Mouse (Mus musculus) heart, postnatal 0 days (tissue): Measurements from ENCODE around the gene Sept9.

ENCODE experiments used
- CTCF ChIP-seq: IDR thresholded peaks from 2 replicates; pipeline ENCODE4 v1.5.1; 2016; ENCODE audit warnings: antibody characterized with exemption, control low read depth, low read depth
- EP300 ChIP-seq: IDR thresholded peaks from 2 replicates; pipeline ENCODE4 v1.6.1; 2016; ENCODE audit warnings: antibody characterized with exemption, low read depth

DNA sequence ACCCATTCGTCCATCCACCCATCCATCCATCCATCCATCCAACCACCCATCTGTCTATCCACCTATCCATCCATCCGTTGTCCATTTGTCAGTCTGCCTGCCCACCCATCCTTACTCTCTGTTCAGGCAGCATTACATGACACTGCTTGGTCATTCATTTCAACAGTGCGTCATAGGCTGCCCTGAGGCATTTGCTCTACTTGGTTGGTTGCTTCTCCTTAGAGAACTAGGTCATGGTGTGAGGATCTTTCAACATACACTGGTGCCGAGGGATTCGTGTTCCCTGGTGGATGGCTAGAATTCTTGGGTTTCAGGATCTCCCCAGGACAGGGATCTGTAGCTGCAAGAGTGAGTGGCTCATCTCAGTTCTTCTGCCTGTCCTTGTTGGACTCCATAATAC is 144.3 kb downstream of the Sept9 start:
- TF ChIP-seq CTCF (no peak), EP300 (no peak)
